Mouse (Mus musculus) testis, adult 2 months (tissue): Measurements from ENCODE around the gene Fbxo45. TPM values are rescaled to one million over a fixed set of nuclear protein-coding genes. Genes with fewer than 3 reads are reported as not detected.

Experiments
- H3K27ac ChIP-seq: fragments of 200-500 bp; 2 replicates; pipeline ENCODE4 v1.5.1; 2012; ENCODE audit warnings: low read depth, low read length; ENCODE audit not compliant: control insufficient read depth, insufficient read depth
- H3K27me3 ChIP-seq: fragments of 200-500 bp; 2 replicates; pipeline ENCODE4 v1.6.1; 2012; ENCODE audit warnings: mild to moderate bottlenecking, low read length, moderate library complexity; ENCODE audit not compliant: control insufficient read depth, insufficient read depth
- H3K36me3 ChIP-seq: fragments of 200-500 bp; 2 replicates; pipeline ENCODE4 v1.6.1; 2012; ENCODE audit warnings: mild to moderate bottlenecking, low read length; ENCODE audit not compliant: control insufficient read depth, insufficient read depth
- H3K4me1 ChIP-seq: fragments of 200-500 bp; 2 replicates; pipeline ENCODE4 v1.6.1; 2012; ENCODE audit warnings: low read length; ENCODE audit not compliant: control insufficient read depth, insufficient read depth
- H3K4me3 ChIP-seq: fragments of 200-500 bp; 2 replicates; pipeline ENCODE4 v1.5.1; 2012; ENCODE audit warnings: low read depth, mild to moderate bottlenecking, low read length, moderate library complexity, mixed read lengths; ENCODE audit not compliant: control insufficient read depth
- CTCF ChIP-seq: fragments of 200-500 bp; IDR thresholded peaks from 2 replicates; pipeline ENCODE4 v1.5.1; 2012; ENCODE audit warnings: low read depth, mild to moderate bottlenecking, inconsistent platforms, low read length, moderate library complexity; ENCODE audit not compliant: control insufficient read depth, insufficient read depth, insufficient replicate concordance
- POLR2A ChIP-seq: fragments of 200-500 bp; IDR thresholded peaks from 2 replicates; pipeline ENCODE4 v1.6.1; 2012; ENCODE audit warnings: low read depth, mild to moderate bottlenecking, inconsistent platforms, low read length, moderate library complexity; ENCODE audit not compliant: control insufficient read depth
- polyA plus RNA-seq: library from polyadenylated mRNA; depleted of rRNA; stranded (reverse); fragments of >200 nt; gene quantifications from 2 replicates; pipeline ENCODE4 v1.2.3, GENCODE M21; 2012; rRNA removed

Fbxo45 gene
- polyA plus RNA-seq, 1 experiment: 4.8 TPM

DNA sequence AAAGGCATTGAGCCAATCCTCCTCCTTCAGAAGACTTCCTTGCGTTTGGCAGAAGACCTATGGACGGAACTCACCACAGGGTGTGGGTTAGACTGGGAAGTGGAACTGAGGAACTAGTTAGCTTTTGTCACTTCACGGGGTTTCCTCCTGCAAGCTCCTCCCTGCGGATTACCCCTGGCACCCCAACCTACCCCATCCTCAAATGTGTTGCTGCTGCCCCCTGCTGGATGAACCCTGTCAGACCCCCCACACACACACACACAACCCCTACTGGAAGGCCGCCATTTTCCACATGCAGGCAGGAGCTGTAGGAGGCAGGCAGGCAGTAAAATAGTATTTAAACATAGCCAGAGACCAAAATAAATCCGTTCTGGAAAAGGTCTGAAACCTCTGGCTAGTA lies 44.3 kb downstream of the Fbxo45 start:
- Histone ChIP-seq H3K4me3 (peak overlapping the region; percentile 10; the same call in 1 of the 2 replicates), H3K4me1 (peaks cover 4% of the 10 kb centered on the region), H3K27me3 (no peaks in the 10 kb centered on the region), H3K27ac (no peak overlapping the region), H3K36me3 (no peaks in the 10 kb centered on the region)
- TF ChIP-seq POLR2A (no peak), CTCF (peak; percentile 46; the same call in 1 of the 2 replicates)

DNA sequence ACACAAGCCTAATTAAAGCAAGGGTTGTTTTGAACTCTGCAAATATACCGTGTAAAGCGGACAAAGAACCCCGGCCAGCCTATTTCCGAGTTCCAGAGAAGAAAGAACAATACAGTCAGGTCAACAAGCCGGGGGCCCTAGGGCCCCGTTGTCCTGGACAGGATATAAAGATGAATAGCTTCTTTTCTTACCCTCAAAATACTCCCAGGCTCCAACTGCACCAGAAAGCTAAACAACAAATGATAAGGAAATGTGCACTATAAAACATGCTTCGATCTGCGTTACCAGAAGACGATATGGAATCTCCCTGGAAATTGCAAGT lies 46.0 kb downstream of the Fbxo45 start:
- H3K4me1 ChIP-seq: no peaks in the 10 kb centered on the region
- H3K27me3 ChIP-seq: no peaks in the 10 kb centered on the region
- TF ChIP-seq POLR2A (no peak), CTCF (no peak)
- H3K36me3 ChIP-seq: no peaks in the 10 kb centered on the region
- no peak overlapping the region for H3K27ac ChIP-seq
- H3K4me3 ChIP-seq: no peak overlapping the region

DNA sequence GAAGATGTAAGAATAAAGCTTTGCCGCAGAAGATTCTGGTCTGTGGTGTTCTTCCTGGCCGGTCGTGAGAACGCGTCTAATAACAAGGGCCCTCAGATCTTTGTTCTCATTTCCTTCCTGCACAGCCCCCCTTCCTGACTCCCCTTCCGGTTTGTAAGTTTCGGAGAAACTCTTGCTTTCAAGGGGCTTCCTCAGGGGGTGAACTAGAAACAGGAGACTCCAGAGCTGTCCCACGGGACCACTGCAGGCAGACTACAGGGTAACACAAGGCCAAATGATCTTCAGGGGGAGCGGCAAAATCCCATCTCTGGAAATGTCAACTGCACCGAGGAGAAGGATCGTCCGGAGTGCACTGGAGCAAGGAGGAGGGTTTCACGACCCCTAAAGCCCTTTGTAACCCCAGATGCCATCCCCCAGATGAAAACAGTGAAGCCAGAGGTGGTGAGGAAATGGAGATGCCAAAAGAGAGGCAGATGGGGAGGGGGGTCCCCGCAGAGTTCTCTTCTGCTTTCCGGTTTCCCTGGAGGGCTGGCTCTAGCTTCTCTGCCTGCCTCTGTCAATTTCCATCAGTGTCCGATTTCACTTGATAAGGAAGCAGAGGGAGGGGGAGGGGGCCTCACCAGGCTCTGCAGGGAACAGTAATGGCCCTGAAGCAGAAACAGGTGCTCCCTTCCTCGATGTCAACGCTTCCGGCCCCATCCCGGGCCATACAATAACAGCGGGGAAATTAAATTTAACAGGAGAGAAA lies 46.5 kb downstream of the Fbxo45 start:
- Histone ChIP-seq H3K4me1 (no peaks in the 10 kb centered on the region), H3K4me3 (no peak overlapping the region; the same call in 1 of the 2 replicates), H3K27ac (no peak overlapping the region), H3K36me3 (no peaks in the 10 kb centered on the region), H3K27me3 (no peaks in the 10 kb centered on the region)
- TF ChIP-seq CTCF: no peak
- no peak for TF ChIP-seq POLR2A

DNA sequence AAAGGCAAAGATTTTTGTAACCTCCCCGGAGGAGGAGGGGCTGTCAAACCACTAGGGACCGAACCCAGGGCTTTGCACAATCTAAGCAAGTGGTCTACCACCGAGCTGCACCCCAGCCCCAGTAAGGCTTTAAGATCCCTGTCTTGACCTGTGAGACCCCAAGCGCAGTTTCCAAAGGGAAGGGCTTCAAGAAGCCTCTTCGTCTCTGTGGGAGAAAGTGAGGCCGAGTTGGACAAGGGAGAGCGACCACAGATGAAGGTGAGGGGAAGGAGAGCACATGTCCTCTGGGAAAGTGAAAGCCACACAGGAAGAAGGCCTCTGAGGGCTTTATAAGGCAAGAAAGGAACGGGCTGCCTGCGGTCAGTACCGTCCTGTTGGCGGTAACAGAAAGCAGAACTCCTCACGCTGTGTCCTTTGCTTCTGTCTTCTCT lies 56.9 kb downstream of the Fbxo45 start:
- H3K27ac ChIP-seq: no peak overlapping the region
- TF ChIP-seq POLR2A (no peak), CTCF (no peak)
- no peaks in the 10 kb centered on the region for H3K36me3 ChIP-seq
- H3K4me3 ChIP-seq: no peak overlapping the region
- H3K4me1 ChIP-seq: peaks cover 9% of the 10 kb centered on the region
- H3K27me3 ChIP-seq: no peaks in the 10 kb centered on the region

DNA sequence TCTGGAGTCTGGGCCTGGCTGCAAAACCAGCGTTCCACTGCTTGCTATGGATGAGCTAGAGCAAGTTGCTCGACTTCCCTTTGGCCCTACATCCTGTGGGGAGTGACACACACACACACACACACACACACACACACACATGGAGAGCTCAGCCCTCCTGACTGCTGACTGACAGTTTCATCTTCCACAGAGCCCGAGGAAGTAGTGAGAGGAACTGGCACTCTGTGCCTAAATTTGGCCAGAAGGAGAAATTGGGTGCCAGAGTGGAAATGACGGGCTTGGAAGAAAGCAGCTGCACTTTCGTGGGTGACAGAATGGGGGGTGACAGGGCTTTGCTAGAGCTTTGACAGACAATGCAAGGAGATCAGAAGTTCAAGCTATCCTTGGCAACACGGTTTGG lies 57.8 kb downstream of the Fbxo45 start:
- Histone ChIP-seq H3K4me1 (peaks cover 9% of the 10 kb centered on the region), H3K27ac (no peak overlapping the region), H3K27me3 (no peaks in the 10 kb centered on the region), H3K36me3 (no peaks in the 10 kb centered on the region), H3K4me3 (no peak overlapping the region)
- TF ChIP-seq CTCF: no peak
- TF ChIP-seq POLR2A: no peak

DNA sequence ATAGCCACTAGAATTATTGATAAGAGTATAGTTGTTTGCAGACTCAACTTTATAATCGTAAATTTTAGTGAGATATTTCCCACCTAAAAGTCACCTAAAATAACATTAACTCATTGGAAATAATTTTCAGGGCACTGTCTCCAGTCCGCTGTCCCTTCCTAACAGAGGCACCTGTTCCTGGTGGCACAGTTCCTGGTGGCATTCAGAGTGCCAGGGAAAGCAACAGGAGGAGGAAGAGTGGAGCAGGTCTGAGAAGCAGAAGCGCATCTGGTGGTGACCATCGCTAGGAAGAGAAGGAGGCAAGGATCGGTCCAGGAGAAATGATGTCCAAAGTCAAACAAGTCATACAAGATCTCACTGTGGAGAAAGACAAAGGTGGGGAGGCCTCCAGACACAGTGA lies 60.9 kb downstream of the Fbxo45 start:
- TF ChIP-seq CTCF: no peak
- H3K27me3 ChIP-seq: no peaks in the 10 kb centered on the region

More for the DNA sequence above, 60.9 kb downstream of the Fbxo45 start:
- Histone ChIP-seq H3K36me3 (no peaks in the 10 kb centered on the region), H3K27ac (no peak overlapping the region), H3K4me3 (no peak overlapping the region), H3K4me1 (peaks cover 9% of the 10 kb centered on the region)

Other genes starting within 250 kb of the Fbxo45 start
- 3.2 and 4.3 TPM in 2 replicates for gene Senp5, start 243.9 kb downstream of the Fbxo45 start, polyA plus RNA-seq
- gene Pak2, start 167.8 kb downstream of the Fbxo45 start, polyA plus RNA-seq: 6.9 and 7.3 TPM in 2 replicates
- 7.6 and 8.5 TPM in 2 replicates for gene Pigx, start 147.4 kb downstream of the Fbxo45 start, polyA plus RNA-seq
- 33.5 and 33.9 TPM in 2 replicates for gene Cep19, start 147.4 kb downstream of the Fbxo45 start, polyA plus RNA-seq
- gene Nrros, start 81.6 kb downstream of the Fbxo45 start, polyA plus RNA-seq: 4.1 and 4.5 TPM in 2 replicates
- gene Bex6, start 67.3 kb downstream of the Fbxo45 start, polyA plus RNA-seq: 1.6 and 1.9 TPM in 2 replicates
- 35.2 and 39.4 TPM in 2 replicates for gene Wdr53, start 69 bp upstream of the Fbxo45 start, polyA plus RNA-seq
- gene Smco1, start 24.3 kb upstream of the Fbxo45 start, polyA plus RNA-seq: 0.14 and 0.21 TPM in 2 replicates
- gene Rnf168, start 30.3 kb upstream of the Fbxo45 start, polyA plus RNA-seq: 16.9 and 17.9 TPM in 2 replicates
- gene Ubxn7, start 85.1 kb upstream of the Fbxo45 start, polyA plus RNA-seq: 13.4 and 16.6 TPM in 2 replicates
- gene Tm4sf19, start 153.3 kb upstream of the Fbxo45 start, polyA plus RNA-seq: 4.0 and 4.4 TPM in 2 replicates
- gene Tctex1d2, start 172.5 kb upstream of the Fbxo45 start, polyA plus RNA-seq: 169 and 187 TPM in 2 replicates
- 83.0 and 83.7 TPM in 2 replicates for gene Pcyt1a, start 183.8 kb upstream of the Fbxo45 start, polyA plus RNA-seq
- gene Slc51a, start 240.7 kb upstream of the Fbxo45 start, polyA plus RNA-seq: 0.49 and 0.87 TPM in 2 replicates
- gene Zdhhc19, start 249.1 kb upstream of the Fbxo45 start, polyA plus RNA-seq: 218 and 242 TPM in 2 replicates